Mouse (Mus musculus) erythroblast, embryonic 14.5 days (primary cell): ENCODE measurements around the gene Mkln1.

ENCODE experiments used
- GATA1 ChIP-seq: IDR thresholded peaks from 2 replicates; pipeline ENCODE4 v1.6.1; 2012; ENCODE audit warnings: low read length, inconsistent platforms, mixed read lengths
- TAL1 ChIP-seq: IDR thresholded peaks from 3 replicates; pipeline ENCODE4 v1.6.1; 2012; ENCODE audit warnings: low read length, inconsistent platforms, mixed read lengths

- TF ChIP-seq GATA1 (no peak), TAL1 (no peak)
Measured at GRCm38 (mm10) chr6:31392871-31393270, 5.7 kb upstream of the Mkln1 start.
